Mouse (Mus musculus): Measurements from ENCODE around the gene Grin2a.

GRCm38 (mm10) chr16:9895581-9895980, 99.8 kb downstream of the Grin2a start:
- TF ChIP-seq CTCF (IDR thresholded peaks at IDR 0.05; ENCODE audit: borderline replicate concordance, control insufficient read depth, extremely low read depth, insufficient read depth, low read length, poor library complexity): no peak
- TF ChIP-seq POLR2A (IDR thresholded peaks at IDR 0.05; ENCODE audit: control insufficient read depth, extremely low read depth, insufficient read depth, low read length, poor library complexity): no peak
